Mouse (Mus musculus) cerebellum, adult (tissue): ENCODE measurements at regions not wholly inside any gene's neighbourhood (a gene's known extent, or its start where the extent isn't known, plus 50 kb on each side); places are given as distances from the start of the nearest gene placed in this dataset.

ENCODE experiments used
- ATAC-seq: cut with Nextera tagmentation; 2 replicates; pipeline ENCODE4 v1.9.2; 2017; ENCODE audit warnings: mild to moderate bottlenecking, moderate library complexity, mixed read lengths; ENCODE audit not compliant: insufficient number of reproducible peaks, low FRiP score, low TSS enrichment

DNA sequence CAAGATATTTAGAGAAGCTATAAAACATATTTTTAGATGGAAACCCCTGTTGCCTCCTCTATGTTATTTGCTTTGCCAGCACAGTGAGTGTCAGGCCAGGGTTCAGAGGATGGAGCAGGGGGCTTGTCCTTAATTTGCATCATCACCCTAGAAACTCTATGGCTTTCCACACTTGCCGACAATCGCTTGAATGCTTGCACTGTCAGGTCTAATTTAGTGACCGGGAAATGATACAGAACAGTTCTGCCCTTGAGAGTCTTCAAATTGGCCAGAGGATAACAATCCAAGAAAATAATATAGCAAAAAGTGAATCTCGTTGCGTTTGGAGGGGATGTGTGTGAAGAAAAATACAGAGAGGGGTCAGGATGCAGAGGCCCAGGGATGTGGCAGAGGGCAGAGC, 441.9 kb upstream of the Gm6657 start:
- no peak for ATAC-seq

GRCm38 (mm10) chr12:77756021-77756420, 438.0 kb upstream of the Gm6657 start:
- ATAC-seq, result no peak

DNA sequence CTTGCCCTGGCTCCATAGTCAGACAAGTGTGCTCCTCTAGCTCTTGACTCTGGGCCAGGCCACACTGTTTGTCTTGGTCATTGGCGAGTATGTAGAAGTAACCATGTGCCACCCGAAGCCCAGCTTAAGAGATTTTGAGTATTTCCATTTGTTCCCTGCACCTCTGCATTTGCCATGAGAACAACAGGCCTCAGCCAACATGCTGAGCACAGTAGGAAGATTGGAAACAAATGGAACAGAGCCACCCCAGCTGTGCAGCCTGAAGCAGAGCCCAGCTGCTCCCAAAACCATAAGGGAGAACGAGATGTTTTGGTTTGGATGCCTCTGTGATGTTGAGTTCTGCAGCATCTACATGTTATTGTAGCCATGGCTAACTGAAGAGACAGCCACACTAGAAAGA, 433.1 kb upstream of the Gm6657 start:
- no peak for ATAC-seq

GRCm38 (mm10) chr12:77776011-77776546, 418.0 kb upstream of the Gm6657 start:
- ATAC-seq, result no peak

DNA sequence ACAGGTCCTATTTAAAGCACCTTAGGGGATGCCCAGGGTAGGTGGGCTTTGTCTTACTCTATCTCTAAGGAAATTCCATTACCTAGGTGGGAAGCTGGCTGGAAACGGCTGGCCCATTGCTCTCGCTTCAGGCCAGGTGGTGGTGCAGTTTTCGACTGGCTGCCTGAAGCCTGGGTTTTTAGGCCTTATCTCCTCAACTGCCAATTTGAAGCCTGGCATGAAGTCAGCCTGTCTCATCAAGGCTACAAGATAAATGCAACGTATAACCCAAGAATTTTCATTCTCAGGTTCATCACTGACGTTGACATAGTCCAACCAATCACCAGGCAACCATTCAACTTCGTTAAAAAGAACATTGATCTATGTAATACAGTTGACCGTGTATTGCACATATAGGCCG, 417.3 kb upstream of the Gm6657 start:
- no peak for ATAC-seq

GRCm38 (mm10) chr12:77780885-77781698, 412.9 kb upstream of the Gm6657 start:
- peak; percentile 92 for ATAC-seq

DNA sequence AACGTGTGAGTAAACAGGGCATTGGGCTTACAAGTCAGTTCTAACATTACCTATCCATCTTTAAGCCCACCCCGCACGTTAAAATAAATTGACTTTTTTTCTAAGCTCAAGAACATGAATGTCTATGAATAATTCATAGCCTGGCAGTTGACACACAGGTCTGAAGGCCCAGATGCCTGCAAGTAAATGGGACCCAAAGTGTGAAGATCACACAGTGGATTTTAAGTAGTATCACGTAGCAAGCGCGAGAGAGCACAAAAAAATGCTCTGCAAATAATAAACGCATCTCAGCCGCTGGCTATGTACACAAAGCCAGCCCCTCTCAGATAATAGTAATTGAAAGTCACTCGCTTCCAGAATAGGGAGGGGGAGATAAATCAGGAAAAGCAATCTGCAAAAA, 410.1 kb upstream of the Gm6657 start:
- ATAC-seq, result no peak

DNA sequence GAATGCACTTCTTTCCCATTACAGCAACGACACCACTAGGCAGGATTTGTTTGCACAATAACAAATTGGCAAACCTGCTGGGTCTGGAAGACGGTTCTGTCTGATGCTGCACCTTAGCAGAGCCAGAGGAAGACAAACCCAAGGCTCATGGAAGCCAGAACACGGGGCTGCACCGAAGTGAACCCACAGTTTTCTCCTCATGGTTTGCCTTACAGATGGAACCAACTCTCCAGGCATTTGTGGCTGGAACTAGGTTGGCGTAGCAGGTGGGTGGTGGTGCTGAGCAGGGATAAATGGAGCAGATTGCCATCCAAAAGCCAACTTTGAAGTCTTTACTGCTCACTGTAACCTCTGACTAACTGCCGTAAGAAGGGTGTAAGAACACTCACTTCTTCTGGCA, 408.4 kb upstream of the Gm6657 start:
- no peak for ATAC-seq

DNA sequence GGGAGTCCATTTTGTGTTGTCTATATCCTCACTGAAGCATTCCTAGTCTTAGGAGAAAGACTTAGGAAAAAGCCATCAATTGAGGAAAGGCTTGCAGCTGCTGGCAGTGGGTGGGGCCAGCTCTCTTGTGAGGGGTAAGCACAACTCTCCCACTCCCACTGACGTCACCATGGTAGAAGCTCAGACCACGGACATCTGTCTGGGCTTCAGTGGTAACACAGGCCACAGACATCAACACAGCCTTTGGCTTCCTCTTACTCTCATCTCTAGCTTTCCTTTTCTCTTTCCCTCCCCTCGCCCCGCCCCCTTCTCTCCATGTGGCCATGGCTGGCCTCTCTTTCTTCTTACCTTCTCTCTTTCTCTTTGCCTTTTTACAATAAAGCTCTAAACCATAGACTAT, 407.4 kb upstream of the Gm6657 start:
- no peak for ATAC-seq

GRCm38 (mm10) chr12:77788273-77788672, 405.8 kb upstream of the Gm6657 start:
- no peak for ATAC-seq

DNA sequence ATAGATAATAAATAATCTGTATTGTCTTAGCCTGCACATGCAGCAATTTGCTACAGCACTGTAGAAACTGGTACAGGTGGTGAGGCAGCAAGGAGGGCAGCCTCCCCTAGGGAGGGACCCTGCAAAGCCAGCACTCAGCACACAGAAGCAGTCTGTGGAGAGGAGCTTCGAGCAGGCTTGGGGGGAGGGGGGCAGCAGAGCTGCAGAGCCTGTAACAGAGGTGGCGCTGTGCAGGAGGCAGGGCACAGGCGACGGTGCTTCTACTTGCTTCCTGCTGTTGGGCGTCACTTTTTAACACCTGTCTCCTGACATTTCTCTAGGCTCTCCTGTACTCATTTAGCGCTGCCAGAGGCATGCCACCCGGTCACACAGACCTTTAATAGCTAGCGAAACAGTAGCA, 404.6 kb upstream of the Gm6657 start:
- ATAC-seq, result 0 out of 2 replicates have a peak, but pooled peaks have one; percentile 21

DNA sequence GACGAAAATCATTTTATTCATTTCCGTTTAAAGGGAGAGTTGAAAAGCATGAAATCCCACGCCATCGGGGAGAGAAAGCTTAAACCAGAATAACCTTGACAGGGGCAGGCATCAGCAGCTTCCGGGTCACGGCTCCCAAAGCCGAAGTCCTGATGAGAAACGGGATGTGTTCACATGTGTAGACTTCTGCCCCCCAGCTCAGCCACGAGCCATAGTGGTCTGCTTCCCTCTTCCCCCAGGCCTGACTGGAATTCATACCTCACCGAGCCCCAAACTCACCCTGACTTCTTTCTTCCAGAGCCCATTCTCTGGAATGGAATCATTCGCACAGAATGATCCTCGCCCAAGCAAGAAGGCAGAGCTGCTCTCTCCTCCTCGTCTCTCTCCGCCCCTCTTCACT, 404.2 kb upstream of the Gm6657 start:
- no peak for ATAC-seq

DNA sequence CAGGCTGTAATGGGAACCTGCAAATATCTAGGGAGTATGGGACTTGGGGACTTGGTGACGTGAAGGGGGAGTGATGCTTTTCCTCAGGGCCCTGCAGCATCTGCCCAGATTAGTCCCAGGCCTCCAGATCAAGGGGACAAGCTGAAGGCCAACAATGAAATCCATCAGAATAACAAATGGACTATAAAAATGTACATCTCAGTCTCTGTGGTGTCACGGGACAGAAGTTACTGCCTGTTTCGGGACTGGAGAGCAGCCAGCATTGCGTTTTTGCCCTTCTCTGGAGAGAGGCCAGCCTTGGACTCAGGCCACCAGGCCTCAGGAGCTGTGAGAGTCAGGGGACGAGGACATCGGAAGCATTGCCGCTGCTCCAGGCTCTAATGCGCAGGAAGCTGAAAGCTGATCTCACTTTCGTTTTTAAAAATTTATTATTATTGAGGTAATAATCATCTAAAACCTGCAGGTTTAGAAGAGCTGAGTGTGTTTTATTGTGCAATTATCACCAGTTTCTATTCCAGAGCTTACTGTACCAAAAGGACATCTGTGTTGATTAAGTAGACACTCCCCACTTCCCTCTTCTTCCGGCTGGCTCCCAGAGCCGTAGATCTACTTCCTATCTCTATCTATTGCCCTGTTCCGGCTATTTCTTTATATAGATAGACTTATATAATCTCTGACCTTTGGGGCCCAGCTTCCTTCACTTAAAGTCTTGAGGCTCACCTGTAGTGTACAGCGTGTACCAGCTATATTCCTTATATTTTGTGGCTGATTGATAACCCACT, 403.0 kb upstream of the Gm6657 start:
- no peak for ATAC-seq

- ATAC-seq, result no peak
Measured at GRCm38 (mm10) chr12:77798516-77798915, 395.5 kb upstream of the Gm6657 start.

DNA sequence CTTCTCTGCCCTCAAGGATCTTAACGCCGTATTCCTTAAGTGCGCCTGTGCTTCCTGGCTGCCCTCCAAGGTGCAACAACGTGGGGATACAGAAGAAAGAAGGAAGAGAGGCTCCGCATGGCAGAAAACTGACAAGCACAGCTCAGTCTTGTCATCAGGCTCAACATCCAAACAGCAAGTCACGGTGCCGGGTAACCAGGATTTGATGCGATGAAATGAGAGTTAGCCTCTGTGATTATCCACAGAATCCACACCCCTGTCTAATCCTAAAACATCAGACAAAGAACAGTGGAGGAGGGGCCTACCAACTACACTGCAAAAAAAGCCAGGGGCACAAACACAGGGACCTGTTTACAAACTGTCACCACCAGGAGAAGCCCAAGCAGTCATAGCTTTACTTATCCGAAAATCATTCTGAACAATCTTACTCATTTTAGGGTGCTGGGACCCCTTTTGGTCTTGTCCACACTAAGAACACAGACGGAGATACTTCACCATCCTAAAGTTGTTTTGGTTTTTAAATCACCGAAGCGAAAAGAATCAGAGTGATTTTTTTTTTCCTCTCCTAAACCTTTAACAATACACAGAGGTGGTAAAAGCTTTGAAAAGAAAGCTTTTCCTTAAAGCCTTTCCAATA, 394.8 kb upstream of the Gm6657 start:
- no peak for ATAC-seq

DNA sequence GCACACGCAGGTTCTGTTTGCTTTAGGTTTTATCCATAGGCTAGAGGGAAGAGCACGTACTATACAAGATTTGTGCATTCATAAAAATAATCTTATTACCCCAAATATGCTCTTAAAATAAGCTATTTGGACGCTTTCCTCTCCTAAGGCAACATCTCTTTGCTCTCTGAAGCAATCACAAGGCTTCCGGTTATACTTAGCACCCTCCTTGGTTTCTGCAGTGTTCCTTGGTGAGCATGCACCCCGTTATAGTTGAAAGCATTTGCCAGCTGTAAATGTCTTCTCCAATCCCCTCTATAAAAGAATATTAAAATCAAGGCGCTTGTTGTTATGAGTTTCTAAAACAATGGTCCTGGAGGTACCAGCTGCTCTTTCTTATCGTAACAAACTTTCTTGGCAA, 386.4 kb upstream of the Gm6657 start:
- no peak for ATAC-seq

GRCm38 (mm10) chr12:77811276-77811675, 382.8 kb upstream of the Gm6657 start:
- no peak for ATAC-seq

DNA sequence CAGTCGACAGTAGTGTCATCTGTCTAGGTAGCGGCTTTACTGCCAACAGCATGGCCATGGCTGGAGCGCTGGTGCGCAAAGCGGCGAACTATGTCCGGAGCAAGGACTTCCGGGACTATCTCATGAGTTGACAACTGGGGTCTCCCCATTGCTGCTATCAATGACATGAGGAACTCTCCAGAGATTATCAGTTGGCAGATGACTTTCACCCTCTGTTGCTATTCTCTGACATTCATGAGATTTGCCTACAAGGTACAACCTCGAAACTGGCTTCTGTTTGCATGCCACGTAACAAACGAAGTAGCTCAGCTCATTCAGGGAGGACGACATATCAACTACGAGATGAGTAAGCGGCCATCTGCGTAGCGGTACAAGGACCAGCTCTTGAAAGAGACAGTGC, 374.6 kb upstream of the Gm6657 start:
- no peak for ATAC-seq

GRCm38 (mm10) chr12:77823381-77824030, 370.5 kb upstream of the Gm6657 start:
- ATAC-seq, result no peak

GRCm38 (mm10) chr12:77833411-77834169, 360.5 kb upstream of the Gm6657 start:
- ATAC-seq, result no peak
